Mouse (Mus musculus) lung, adult 2 months (tissue): ENCODE data around the gene Prdx1.

Experiments used
- CTCF ChIP-seq: fragments of 200-500 bp; IDR thresholded peaks from 2 replicates; pipeline ENCODE4 v1.5.1; 2011; ENCODE audit warnings: mild to moderate bottlenecking, low read length, control low read depth; ENCODE audit not compliant: insufficient read depth
- POLR2A ChIP-seq: fragments of 200-500 bp; IDR thresholded peaks from 2 replicates; pipeline ENCODE4 v1.6.1; 2011; ENCODE audit warnings: low read depth, mild to moderate bottlenecking, control low read depth, low read length, borderline replicate concordance; ENCODE audit errors: extremely low read depth

GRCm38 (mm10) chr4:116657971-116658370 lies 27.4 kb upstream of the Prdx1 start:
- TF ChIP-seq POLR2A: no peak
- TF ChIP-seq CTCF: no peak
